Mouse (Mus musculus) testis, postnatal 10 days (tissue): ENCODE data around the gene Epha6.

Experiments
- DNase-seq: peaks from one replicate; pipeline ENCODE4 v3.0.0; 2021; ENCODE audit warnings: low spot score

The Epha6 gene

DNA sequence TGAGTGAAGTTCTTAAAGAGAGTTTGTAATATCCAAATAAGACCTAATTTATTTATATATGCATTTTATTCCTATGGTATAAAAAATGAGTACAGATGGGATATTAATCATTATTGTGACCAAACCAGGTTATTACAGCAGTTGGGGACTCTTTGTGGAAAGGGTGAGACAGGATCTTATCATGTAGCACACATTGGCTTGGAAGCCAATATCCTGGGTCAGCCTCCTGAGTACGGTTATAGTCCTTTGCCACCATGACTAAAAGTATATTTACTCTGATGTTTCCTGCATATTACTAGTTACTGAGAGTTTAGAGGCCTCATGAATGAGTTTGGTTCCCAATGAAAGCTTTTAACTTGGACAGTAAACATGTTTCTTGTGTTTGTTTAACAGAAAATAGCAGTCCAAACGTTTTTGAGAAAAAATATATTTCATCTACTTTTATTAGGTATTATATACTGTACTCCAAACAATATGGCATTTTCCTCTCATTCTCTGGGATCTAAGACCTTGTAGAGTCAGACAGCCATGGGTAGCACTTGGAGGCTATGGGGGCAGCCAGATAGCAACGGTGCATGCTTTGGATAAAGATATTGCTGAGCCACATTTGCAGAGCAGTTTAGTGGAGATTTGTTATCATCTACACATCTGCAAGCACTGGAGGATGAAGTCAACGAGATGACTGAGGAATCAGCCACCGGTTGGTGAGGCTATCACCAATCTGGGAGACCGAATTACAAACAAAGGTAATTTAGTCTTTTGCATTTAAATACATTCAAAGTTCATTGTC lies 340.4 kb downstream of the Epha6 start:
- no peak for DNase-seq

DNA sequence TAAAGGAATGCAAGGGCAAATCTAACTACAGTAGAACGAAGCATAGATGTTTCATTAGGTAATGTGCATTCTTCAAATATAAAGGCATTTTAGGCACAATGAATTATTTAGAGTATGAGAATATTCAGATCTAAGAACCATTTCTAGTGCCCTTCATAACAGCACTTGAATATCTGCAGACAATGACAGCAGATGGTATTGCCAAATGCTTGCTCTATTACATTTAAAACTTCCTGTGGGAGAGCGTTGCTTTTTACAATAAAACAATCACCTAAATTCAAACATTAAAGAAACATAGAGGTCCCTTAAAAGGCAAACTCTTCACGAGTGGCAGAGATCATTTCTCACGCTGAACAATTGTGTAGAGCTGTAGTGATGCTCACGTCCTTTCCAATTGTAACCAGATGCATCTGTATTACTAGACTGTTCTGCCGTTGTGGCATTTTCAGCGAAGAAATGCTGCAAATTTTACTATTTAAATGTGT lies 347.1 kb downstream of the Epha6 start:
- DNase-seq = no peak

DNA sequence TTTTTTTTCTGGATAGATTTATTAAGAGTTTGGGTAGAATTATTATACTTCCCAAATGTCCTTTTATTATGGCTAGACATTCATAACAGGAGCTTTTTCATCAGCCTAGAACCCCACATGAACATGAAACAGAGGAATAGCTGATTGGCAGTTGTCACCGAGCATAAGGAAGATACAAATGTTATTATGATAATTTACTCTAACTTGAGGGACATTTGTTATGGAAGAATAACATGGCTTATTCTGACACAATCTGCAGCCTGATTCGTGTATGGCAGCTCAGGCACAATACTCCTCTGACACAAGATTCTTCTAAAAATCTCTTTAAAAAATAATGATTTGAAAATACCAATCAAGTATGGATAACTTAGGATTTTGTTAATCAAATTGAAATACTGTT lies 347.7 kb downstream of the Epha6 start:
- DNase-seq = no peak

DNA sequence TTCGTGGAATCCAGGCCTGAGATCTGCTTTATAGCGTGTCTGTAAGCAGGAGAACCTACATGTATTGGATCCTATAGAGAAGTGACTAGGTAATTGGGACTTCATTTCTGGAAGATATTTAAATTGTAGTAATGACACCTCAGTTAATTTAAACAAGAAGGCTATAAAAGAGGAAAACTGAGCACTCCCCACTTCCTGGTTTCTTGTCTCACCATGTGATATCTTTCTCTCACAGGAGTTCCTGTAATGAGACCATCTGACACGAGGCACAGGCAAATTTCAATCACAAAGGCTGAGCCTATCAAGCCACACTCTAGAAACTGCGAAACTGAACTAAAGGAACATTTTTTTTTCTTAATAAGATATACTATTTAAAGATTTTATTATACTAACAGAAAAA lies 348.3 kb downstream of the Epha6 start:
- no peak for DNase-seq

DNA sequence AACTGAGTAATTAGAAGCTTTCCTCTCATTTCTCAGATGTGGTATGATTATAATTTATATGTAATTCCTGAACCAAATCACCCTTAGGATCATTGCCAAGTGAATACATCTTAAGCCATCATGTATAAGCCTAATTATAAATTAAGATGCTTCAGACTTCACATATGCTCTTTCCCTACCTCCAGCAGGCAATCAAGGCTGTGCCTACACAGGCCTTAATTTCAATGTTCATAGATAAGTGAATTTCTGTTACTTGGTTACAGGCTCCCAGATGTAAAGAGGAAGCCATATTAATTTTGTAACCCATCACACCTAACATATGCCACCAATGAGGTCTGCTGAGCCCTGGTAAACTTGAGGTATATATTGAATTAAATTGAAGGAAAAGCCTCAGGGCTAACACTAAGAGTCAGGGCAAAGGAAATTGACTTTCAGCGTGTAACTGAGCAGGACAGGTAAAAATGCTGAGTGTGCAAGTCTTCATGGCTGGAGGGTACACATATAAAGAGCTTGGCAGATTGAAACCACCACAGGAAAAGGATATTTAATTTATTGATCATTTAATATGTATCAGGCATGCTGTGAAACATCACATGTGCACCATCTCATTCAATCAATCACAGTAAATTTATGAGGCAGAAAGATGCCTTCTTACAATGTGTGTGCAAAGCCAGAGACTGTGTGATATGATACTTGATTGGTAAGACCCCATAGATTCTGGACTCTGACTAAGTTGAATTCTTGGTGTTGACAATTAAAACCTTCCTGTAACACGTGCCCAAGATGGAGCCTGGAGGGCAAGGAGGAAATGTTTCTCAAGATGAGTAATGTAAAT lies 365.8 kb downstream of the Epha6 start:
- DNase-seq = no peak

DNA sequence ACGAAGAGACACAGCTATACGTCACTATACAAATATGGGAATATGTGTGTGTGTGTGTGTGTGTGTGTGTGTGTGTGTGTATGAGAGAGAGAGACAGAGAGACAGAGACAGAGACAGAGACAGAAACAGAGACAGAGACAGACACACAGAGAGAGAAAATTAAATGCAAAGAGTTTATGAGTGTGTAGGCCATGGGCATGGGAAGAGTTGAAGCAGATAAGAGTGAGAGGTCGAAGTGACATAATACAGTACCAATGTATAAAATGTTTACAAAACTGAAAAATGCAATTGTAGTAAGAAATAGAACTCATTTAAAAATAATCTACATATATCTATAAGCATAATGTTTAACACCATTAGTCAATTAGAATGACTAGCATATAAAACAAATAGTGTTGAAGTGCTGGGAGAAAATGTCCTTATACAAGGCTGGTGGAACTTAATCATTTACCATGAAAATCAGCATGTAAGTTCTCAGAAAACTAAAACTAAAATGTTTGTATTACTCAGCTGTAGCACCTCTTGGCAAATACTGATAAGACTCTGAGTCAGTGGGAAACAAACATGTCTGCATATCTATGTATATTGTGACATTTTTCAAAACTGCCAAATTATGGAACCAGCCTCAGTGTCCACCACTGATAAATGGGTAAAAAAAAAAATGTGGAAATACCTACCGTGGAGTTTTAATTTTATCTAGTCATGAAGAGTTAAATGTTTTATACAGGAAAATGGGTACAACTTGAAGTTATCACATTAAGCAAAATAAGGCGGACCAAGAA lies 371.2 kb downstream of the Epha6 start:
- no peak for DNase-seq

DNA sequence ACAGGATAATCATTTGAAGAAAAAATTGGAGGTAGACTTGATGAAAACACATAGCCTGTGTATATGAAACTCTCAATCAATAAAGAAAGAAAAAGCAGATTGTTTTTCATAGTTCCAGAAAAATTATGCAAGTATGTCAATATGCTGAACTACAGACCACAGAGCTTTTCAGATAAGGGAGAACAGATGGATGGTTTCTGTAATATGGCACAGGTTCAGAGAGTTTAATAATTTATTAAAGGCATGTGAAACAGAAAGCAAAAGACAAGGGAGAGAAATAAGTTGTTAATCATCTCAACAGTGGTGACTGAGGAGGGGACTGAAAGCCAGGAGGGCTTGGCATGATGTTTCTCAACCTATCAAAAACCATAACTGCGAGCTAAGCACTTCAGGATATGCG lies 372.3 kb downstream of the Epha6 start:
- no peak for DNase-seq

DNA sequence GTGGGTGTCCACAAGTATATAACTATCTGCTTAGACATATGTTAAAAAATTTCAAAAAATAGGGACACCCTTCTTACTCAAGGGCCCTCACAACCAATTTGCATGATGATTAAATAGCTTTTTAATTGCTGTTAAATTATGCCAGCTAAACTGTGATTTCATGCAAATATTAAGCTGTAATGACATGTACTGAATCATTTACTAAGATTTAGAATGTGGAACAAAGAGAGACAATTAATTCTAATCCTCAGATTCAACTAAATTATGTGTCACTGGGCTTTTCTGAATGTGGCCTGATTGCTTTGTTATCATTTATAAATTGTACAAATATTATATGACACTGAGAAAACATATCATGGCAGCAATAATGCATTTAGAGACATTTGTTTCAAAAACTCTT lies 396.2 kb downstream of the Epha6 start:
- DNase-seq = no peak

DNA sequence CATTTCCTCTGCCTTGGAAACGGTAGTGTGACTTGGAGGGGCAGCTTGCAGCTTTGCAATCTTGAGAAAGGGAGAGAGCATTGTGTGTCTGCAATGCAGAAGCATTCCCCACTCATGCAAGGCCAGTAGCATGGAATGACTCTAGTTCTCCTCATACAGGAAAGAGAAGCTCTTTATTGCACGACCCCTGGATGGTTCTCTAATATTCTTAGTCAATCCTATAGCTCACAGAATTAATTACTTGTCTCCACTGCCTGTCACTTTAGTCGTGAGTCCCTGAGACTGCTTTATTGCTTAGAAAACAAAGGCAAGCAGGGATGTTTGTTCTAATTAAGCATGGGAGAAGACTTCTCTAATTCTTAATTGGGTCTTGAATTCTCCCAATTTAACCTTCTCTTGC lies 429.8 kb downstream of the Epha6 start:
- no peak for DNase-seq

DNA sequence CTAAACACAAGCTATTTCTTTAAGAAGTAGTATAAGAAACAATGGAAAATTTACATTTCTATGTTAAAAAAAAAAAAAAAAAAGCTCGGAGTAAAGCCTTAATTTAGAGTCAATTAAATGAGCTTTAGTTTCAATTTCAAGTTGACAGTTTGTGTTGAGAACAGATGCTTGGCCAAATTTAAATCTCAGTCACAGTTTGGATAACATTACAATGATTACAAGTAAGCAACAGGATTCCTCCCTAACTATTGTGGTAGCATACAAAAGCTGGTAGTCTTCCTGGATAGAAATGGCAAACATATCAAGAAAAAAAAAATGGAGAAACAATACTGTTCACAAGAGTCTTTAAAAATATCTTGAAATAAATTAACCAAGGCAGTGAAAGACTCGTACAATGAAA lies 452.9 kb downstream of the Epha6 start:
- no peak for DNase-seq

DNA sequence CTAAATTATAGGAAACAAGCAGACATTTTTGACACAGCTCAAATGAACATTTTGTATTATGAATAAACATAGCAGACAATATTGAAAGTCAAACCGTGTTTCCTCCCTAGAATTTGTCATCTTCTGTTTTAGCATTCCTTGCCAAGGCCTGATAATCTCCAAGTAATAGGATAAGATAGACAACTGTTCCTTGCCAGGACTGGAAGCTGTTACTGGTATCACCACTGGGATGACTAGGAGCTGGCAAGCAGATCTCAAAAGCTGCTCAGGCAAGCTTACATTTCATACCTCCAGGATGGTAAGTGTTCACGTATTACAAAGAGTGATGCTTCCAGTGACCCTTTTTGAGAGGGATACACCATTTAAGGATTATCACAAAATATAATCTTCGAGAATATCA lies 461.0 kb downstream of the Epha6 start:
- DNase-seq = no peak

DNA sequence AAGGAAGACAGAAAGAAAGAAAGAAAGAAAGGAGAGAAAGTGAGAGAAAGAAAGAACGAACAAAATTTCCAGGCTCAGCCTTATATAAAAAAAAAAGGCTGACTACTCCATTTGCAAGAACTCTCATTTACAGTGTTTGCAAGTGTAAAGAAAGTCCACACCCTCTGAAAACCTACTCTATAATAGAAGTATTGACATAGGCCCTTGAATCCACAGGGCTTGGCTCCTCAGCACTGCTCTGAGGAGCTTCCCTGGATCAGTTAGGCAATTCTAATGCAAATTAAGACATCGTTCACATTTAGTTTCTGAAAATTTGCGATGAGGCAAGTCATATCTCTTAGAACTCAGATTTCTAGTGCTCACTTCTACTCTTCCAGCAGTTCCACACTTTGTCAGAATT lies 483.9 kb downstream of the Epha6 start:
- no peak for DNase-seq

DNA sequence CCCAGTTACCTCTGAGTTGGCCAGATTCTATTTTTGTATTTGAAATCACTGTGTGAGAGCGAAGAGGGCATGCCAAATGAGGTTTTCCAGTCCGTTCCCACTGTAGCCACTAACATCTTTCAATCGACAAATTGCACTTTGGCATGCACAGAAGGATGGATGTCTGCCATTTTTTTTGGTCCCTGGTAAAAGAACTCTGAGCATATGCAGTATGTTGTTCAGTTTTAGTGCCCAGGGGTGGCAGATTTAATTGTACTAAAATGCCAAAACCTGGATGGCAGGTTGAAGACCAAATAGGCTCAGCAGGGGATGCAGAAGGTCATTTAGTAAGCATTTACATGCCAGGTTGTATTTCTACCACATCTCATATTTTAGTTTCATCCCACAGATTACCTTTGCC lies 503.1 kb downstream of the Epha6 start:
- DNase-seq = no peak

DNA sequence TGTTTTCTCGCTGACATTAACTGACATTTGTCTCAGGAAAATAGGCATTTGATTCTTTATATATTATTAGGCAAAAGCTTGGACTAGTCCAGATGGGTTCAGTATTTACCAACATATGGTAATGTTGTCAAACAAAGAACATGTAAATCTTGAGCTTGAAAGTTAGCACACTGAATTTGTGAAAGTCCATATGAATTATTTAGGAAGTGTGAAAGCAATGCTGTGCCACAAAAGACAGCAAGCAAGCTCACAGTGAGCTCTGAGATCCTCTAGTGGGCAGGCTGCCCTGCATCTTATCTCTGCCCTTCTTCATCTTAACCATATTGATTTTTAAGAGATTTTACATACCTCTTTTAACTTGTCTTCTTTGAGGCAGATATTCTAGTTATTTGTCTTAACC lies 510.0 kb downstream of the Epha6 start:
- no peak for DNase-seq

DNA sequence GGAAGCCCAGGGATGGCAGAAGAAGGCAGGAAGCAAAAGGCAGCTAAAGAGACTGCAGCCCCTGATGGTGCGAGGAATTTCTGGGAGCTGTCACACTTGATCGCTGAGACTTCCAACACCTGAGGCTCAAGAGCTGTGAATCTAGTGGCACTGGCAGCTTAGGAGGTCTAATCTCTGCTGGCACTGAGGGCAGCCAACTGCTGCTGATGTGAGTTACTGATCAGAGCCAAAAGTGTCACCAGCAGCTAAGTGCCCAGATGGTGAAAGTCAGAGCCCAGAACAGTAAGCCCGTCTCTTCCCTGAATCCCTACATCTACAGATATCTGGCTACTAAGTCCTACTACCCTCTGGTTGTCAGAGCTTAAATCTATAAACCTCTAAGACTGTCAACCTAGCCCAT lies 518.4 kb downstream of the Epha6 start:
- DNase-seq = no peak

DNA sequence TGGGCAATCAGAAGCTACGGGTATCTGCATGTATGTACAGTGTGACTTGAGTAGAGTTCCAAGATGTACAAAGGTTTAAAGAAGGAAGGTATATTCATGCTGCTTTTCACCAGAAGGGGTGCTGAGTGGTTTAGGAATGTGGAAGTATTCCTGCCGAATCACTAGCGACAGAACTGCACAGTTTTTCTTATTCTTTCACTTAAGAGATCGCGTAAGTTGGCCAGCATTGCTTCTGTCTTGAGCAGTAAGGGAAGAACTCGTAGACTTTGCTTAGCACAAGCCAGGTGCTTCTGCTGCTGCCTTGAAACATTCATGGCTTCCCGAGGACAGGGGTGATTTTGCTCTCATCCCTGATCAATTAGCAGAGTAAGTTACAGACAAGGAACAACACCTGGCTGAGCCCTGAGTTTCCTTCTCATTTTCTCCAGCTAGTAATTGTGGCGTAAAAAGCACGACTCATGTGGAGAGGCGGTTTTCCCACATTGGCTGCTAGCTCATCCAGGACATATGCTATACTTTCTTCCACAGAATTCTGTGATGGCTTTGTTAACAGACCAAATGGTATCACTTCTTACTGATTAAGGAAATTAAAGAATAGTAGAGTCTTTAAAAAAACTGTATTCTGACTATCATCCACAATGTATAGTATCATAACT lies 534.7 kb downstream of the Epha6 start:
- no peak for DNase-seq

DNA sequence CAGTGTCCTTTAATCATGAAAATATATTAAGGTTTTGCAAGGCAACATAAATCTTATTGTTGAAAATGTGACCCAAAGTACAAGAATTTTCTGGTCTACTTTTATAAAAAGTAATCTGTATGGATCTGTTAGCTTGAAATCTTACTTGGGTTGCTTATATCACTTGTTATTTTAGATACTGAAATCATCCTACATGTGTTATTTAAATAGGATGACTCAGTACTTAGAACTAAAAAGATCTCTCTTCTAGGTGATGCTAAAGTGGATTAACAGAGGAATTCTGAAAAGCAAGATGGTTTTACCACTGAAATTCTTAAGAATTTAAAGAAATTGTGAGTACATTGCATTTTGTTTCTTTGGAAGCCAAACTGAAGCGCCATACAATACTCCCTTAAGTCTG lies 561.5 kb downstream of the Epha6 start:
- no peak for DNase-seq

DNA sequence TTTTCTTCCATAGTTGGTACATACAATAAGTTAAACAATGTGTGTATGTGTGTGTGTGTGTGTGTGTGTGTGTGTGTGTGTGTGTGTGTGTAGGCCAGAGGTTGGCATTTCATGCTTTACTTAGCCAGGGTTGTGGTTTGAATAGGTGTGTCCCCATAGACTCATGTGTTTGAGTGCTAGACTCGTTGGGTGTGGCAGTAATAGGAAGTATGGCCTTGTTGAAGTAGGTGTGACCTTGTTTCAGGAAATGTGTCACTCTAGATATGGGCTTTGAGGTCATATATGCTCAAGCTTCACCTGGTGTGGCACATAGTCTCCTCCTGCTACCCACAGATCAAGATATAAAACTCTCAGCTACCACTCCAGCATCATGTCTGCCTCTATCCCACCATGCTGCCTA lies 577.0 kb downstream of the Epha6 start:
- DNase-seq = no peak

DNA sequence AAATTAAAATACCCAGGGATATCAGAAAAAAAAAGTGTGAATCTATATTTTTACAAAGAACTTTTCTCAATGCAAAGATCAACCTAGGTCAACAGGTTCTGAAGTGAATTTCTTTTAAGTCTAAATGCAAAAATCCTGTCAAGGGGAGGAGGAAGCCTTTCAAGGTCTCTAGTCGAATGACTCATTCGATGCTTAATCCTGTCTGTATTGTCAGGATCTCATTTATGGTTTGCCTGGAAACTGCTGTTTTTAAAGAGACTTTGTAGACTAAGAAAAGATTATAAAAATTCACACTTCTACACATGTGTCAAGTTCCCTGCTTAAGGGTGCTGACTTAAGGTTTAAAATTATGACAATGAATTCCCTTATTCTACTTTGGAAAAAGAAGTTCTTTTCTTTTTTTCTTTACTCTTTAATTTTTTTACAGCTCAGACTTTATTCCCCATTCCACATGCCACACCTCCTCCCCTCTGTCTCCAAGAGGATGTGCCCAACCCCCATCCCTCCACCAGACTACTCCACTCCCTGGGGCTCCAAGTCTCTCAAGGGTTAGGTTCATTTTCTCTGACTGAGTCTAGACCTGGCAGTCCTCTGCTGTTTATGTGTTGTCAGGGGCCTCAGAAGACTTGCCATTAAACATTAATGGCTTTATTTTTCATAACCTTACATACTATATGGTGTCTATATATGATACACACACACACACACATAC lies 598.3 kb downstream of the Epha6 start:
- DNase-seq = no peak

DNA sequence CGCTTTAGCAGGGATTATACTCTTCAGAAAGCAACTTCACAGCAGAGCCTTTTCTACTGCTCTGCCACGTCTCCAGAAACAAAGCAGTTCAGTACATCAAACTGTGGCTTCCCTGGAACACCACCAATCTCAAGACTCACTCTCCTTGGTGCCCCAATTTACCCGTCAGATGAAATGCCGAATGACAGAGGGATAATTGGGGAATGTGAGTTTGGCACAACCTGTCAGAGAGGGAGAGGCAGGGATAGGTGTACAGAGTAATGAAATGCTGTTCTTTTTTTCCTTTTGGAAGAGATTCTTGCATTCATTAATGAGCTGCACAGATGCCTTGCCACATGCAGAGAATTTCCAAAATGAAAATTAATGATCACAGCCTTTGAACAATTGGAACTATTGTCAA lies 635.5 kb downstream of the Epha6 start:
- DNase-seq = no peak

DNA sequence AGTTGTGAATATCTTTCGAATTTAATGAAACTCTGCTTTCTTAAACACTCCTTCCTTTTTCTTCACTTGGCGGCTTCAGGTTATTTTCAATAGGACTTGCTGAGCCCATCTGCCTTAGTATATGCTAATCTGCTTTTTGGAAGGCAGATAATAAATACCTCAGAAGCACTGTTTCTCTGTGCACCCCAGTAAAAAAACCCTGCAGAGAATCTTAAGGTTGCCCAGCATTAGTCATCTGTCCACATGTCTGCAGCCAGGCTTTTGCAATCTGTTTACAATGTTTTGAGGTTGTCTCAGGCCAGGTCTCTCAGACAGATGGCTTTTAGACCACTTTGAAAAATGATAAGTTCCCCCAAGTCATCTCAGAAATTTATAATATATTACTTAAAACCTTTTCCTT lies 649.6 kb downstream of the Epha6 start:
- DNase-seq = no peak

DNA sequence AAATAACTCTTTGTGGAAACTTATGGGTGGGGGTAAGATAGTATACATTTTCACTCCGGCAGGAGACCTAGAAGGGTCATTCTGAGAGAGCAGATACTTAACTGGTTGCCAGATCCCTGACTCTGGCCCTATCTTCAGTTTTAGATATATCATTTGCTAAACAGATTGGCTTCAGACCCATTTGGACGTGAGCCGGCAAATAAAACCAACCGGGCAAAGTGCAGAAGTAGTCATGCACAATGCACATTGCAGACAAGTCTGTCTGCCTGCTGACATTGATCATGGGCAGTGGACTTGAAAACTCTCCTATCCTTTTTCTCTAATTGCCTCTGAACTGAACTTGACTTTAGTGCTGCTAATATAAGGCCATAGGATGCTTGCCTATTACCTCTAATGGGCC lies 681.6 kb downstream of the Epha6 start:
- DNase-seq = no peak
